Mouse (Mus musculus) cortical plate, adult 2 months (tissue): ENCODE measurements around the gene Tada3. TPM values are rescaled to one million over a fixed set of nuclear protein-coding genes. Genes with fewer than 3 reads are reported as not detected.

Experiments
- H3K27ac ChIP-seq: fragments of 200-500 bp; 2 replicates; pipeline ENCODE4 v1.5.1; 2012; ENCODE audit warnings: low read length, control low read depth, inconsistent platforms; ENCODE audit not compliant: insufficient read depth
- H3K4me1 ChIP-seq: fragments of 200-500 bp; 2 replicates; pipeline ENCODE4 v1.6.1; 2011; ENCODE audit warnings: low read length; ENCODE audit not compliant: control insufficient read depth, insufficient read depth
- H3K4me3 ChIP-seq: fragments of 200-500 bp; 2 replicates; pipeline ENCODE4 v1.5.1; 2011; ENCODE audit warnings: mild to moderate bottlenecking, low read length, control low read depth; ENCODE audit not compliant: insufficient read depth
- CTCF ChIP-seq: fragments of 200-500 bp; IDR thresholded peaks from 2 replicates; pipeline ENCODE4 v1.5.1; 2011; ENCODE audit warnings: mild to moderate bottlenecking, control low read depth, low read length; ENCODE audit not compliant: insufficient read depth; ENCODE audit errors: extremely low read depth
- POLR2A ChIP-seq: fragments of 200-500 bp; IDR thresholded peaks from 2 replicates; pipeline ENCODE4 v1.6.1; 2011; ENCODE audit warnings: mild to moderate bottlenecking, low read length, control low read depth; ENCODE audit not compliant: insufficient read depth; ENCODE audit errors: extremely low read depth
- polyA plus RNA-seq: library from polyadenylated mRNA; depleted of rRNA; stranded (reverse); fragments of >200 nt; gene quantifications from 2 replicates; pipeline ENCODE4 v1.2.3, GENCODE M21; 2012

Tada3 gene
- polyA plus RNA-seq, 1 experiment, result 57.3 TPM

DNA sequence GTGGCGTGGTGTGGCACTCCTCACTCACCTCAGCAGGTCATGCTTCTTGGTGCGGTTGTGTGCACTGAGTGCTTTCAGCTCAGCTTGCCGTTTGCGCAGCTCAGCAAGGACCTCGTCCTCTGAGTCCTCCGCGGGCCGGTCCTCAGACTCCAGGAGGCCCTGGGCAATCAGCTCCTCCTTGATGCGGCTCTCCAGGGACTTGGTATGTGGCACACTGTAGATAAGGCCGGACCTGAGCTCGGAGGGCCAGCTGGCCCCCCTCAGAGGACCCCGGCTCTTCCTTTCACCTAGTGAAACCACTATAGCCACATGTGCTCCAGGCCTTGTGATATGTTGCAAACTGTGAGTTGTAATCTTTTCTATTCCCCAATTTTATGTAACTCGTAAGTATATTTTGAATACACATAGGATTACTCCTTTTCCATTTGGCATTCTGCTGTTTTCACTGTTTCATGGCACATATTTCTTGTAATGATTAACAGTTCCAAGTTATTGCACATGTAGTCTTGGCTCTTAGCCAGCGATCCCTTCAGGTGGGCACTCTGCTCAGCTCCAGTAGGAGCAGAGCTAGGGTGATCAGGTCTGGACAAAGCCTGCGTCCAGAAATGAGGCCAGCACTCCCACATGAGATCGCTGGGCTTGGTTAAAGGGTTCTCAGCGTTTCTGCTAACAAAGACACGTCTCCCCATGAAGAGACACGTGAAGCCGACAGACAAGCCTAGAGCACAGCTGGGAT is 7.3 kb downstream of the Tada3 start:
- H3K4me1 ChIP-seq, result no peaks in the 10 kb centered on the region
- H3K27ac ChIP-seq, result no peak overlapping the region
- TF ChIP-seq POLR2A (no peak), CTCF (no peak)
- H3K4me3 ChIP-seq, result no peak overlapping the region

DNA sequence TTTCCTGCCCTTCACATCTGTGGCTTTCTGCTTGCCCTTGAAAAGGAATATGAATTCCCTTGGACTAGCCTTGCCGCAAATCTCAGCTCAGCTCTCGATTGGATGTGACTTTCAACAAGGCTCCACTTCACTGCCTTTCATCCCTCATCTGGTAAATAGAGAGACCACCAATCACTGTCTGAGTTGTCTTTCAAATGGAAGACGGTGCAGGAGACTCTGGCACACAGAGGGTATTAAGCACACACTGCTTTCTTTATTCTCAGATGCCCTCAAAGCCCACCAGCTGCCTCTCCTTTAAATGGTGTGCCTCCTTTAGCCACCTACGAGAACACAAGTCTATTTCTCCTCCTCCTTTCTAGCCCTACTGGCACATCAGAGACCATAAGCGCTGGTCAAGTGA is 9.1 kb downstream of the Tada3 start:
- no peak overlapping the region for H3K27ac ChIP-seq
- TF ChIP-seq POLR2A, result no peak
- TF ChIP-seq CTCF, result no peak
- H3K4me1 ChIP-seq, result no peaks in the 10 kb centered on the region
- H3K4me3 ChIP-seq, result no peak overlapping the region

DNA sequence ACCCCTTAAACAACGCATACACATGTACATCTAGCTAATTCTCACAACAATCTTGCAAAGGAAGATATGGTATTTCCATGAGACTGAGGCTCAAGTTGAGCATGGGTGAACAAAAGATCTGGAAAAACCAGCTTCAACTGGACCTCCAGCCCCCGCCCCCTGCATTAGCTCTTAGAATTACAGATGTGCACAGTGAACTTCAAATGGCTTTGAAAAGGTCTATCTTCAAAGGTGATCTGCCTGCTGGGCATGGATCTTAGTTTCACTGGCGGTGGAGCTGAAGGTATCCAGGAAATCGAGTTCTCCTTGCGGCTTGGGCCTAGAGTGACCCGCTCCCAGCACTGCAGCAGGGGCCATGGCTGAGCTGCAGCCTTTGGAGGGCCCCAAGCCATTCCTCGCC is 9.6 kb downstream of the Tada3 start:
- TF ChIP-seq CTCF, result no peak
- no peak for TF ChIP-seq POLR2A
- no peak overlapping the region for H3K27ac ChIP-seq
- no peaks in the 10 kb centered on the region for H3K4me1 ChIP-seq
- H3K4me3 ChIP-seq, result no peak overlapping the region

DNA sequence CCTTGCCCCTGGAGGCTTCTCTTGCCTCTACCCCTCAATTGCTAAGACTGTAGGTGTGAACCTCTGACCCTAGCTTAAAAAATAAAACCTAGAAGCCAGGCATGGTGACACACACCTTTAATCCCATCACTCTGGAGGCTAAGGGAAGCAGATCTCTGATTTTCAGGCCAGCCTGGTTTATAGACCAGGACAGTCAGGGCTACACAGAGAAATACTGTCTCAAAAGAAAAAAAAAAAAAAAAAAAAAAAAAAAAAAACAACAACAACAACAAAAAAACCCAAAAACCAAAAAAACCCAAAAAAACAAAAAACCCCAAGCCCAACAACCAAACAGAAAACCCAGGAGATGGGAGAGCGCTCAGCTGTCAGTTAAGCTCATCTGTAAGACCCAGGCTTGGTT is 10.1 kb downstream of the Tada3 start:
- TF ChIP-seq POLR2A, result no peak
- no peak for TF ChIP-seq CTCF

DNA sequence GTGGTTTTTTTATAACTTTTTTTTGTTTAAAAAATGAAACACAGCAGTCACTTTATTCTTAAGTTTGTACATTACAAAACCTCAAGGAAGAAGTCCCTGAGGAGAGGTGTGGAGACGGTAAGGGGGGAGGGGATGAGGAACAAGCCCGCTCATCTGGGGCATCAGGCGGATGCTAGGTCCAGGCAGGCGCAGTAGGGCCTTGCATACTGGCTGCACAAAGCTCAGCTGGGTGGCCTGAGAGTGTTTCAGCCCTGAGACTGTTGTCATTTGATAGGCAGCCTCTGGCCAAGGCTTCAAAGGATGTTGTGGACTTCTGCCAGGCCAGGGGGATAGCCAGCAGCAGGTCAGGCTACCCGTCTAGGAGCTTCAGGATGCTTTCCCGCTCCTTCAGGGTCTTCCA is 11.0 kb downstream of the Tada3 start:
- H3K4me1 ChIP-seq, result no peaks in the 10 kb centered on the region
- TF ChIP-seq POLR2A (no peak), CTCF (no peak)
- no peak overlapping the region for H3K27ac ChIP-seq
- no peak overlapping the region for H3K4me3 ChIP-seq

More for the DNA sequence above, 10.1 kb downstream of the Tada3 start:
- H3K27ac ChIP-seq, result no peak overlapping the region
- no peaks in the 10 kb centered on the region for H3K4me1 ChIP-seq
- H3K4me3 ChIP-seq, result no peak overlapping the region

DNA sequence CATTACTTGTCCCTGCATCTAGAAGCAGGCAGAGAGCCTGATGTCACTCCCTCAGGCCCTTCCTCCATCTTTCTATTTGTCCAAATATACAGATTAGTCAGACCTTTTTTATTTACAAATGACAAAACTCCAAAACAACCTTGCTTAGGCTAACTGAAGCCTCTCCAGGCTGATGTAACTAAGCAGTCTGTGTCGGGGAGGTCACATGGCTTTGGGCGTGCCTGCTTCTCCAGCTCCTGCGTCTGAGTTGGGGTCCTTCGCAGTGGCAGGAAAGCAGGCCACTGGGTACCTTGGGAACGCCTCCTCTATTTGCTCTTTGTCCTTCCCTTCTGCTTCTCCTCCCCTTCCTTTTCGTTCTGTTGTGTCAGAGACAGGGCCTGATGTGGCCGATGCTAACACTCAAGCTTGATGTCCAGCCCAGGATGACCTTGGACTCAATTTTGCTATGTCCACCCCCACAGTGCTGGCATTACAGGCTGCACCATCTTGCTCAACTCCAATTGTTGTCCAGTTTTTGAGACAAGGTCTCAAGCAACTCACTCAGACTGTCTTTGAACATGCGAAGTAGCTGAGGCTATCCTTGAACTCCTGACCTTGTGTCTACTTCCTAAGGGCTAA is 13.1 kb downstream of the Tada3 start:
- TF ChIP-seq CTCF, result no peak
- TF ChIP-seq POLR2A, result no peak
- Histone ChIP-seq H3K4me3 (no peak overlapping the region), H3K4me1 (no peaks in the 10 kb centered on the region), H3K27ac (no peak overlapping the region)

DNA sequence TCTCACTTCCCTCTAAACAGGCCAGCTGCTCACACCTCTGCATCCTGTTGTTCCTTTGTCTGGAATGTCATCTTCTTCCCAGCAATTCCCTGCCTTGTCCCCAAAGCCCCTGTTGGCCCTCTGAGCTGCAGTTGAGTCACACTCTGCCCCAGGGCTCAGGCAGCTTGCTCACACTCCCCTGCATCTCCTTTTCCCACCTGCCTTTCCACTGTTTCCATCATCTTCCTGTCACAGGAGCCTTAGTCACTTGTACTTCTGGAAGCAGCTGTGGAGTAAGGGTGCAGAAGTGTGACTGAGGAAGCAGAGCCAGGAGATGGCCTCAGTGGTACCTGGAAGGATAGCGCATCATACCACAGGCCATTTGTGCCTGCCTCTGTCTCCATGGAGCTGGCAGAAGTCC is 15.4 kb downstream of the Tada3 start:
- no peaks in the 10 kb centered on the region for H3K4me1 ChIP-seq
- H3K27ac ChIP-seq, result no peak overlapping the region
- no peak for TF ChIP-seq CTCF
- TF ChIP-seq POLR2A, result no peak
- H3K4me3 ChIP-seq, result no peak overlapping the region

DNA sequence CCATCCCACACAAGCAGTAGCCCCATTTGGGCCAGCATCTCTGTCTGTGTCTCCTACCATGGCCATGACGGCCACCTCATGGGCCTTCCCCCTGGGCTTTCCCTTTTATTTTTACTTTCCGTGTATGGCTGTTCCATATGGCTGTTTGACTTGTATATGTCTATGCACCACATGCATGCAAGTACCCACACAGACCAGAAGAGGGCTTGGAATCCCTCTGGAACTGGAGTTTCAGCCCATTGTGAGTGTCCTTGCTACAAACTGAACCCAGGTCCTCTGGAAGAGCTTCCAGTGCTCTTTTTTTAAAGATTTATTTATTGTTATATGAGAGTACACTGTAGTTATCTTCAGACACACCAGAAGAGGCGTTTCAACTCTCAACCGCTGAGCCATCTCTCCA is 16.2 kb downstream of the Tada3 start:
- Histone ChIP-seq H3K4me1 (no peaks in the 10 kb centered on the region), H3K27ac (no peak overlapping the region), H3K4me3 (no peak overlapping the region)
- TF ChIP-seq POLR2A (no peak), CTCF (no peak)

DNA sequence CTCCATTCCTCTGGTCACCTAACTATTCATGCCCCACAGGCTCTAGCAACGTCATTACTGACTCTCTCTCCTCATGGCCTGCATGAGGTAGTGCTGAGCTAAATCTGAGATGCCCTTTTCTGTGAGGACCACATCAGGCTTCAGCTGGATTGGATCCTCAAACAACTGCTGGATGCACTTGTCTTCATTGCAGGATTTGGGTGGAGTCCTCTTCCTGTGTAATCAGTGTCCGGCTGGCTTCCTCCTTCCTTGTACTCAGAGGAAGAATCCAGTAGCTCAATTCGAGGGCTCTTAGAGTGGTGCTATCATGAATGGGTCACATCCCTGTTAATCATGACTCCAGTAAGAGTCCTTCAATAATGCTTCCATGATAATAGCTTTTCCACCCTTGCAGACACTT is 24.0 kb downstream of the Tada3 start:
- no peaks in the 10 kb centered on the region for H3K4me1 ChIP-seq
- TF ChIP-seq CTCF, result no peak
- no peak for TF ChIP-seq POLR2A
- no peak overlapping the region for H3K27ac ChIP-seq
- no peak overlapping the region for H3K4me3 ChIP-seq

DNA sequence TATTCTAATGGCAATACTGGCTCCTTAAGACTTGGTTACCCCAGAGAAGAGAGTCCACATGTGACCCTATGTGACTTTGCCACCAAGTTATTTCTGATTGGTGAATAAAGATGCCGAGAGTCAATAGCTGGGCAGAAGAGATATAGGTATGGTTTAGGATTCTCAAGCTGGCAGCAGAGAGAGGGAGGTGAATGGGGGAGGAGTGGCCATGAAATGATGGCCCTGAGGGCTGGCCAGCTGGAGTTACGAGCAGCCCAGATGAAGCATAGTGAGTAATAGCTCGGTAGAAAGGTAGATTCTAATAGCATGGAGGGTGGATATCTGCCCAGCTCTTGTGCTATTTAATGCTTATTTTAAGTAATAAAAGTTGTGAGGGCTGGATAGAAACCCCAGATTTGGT is 24.9 kb downstream of the Tada3 start:
- Histone ChIP-seq H3K4me1 (no peaks in the 10 kb centered on the region), H3K27ac (no peak overlapping the region), H3K4me3 (no peak overlapping the region)
- TF ChIP-seq POLR2A, result no peak
- TF ChIP-seq CTCF, result no peak
